Mouse (Mus musculus) lung, postnatal 0 days (tissue): Measurements from ENCODE around the gene Ankrd55.

ENCODE experiments used
- CTCF ChIP-seq: IDR thresholded peaks from 2 replicates; pipeline ENCODE4 v1.5.1; 2016; ENCODE audit warnings: antibody characterized with exemption, mild to moderate bottlenecking
- EP300 ChIP-seq: IDR thresholded peaks from 2 replicates; pipeline ENCODE4 v1.6.1; 2016; ENCODE audit warnings: antibody characterized with exemption, mild to moderate bottlenecking, control low read depth

DNA sequence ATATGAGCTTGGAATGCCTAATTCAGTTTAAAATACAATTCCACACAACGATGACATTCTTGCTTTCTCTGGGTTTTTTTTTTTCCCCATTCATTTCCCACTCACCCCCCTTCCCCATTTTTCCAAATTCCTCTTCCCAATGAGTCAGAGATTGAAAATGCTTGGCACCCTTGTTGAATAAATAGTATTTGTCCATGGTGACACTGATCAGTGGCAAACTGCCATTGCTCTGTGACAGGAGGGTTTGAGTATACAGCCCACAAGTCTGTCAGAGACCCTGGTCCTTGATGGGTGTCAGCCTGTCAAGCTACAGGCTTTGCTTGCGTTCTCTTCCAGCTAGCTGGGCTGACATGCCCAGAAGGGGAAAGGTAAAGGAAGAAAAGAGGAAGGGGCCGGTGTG, 36.2 kb upstream of the Ankrd55 start:
- TF ChIP-seq CTCF = no peak
- no peak for TF ChIP-seq EP300
